Mouse (Mus musculus): ENCODE data around the gene Ap3s2.

The Ap3s2 gene

GRCm38 (mm10) chr7:79920344-79920983, at the start of gene Ap3s2:
Ap3s2 (minus strand) TSS chr7:79920649.
- DNase-seq (ENCODE audit: low spot score in 2 of 2) = peak; percentile 86 to 88

GRCm38 (mm10) chr7:79968326-79968725, 47.9 kb upstream of the Ap3s2 start:
- no peak for DNase-seq (ENCODE audit: low spot score in 2 of 2)

GRCm38 (mm10) chr7:79961600-79961999, 41.2 kb upstream of the Ap3s2 start:
- DNase-seq (ENCODE audit: low spot score in 2 of 2) = no peak

- DNase-seq (ENCODE audit: low spot score in 2 of 2) = no peak
Measured at GRCm38 (mm10) chr7:79956131-79956530, 35.7 kb upstream of the Ap3s2 start.

GRCm38 (mm10) chr7:79954890-79955289, 34.4 kb upstream of the Ap3s2 start:
- no peak for DNase-seq (ENCODE audit: low spot score in 2 of 2)

GRCm38 (mm10) chr7:79951038-79951437, 30.6 kb upstream of the Ap3s2 start:
- no peak for DNase-seq (ENCODE audit: low spot score in 2 of 2)

GRCm38 (mm10) chr7:79950236-79950635, 29.8 kb upstream of the Ap3s2 start:
- no peak for DNase-seq (ENCODE audit: low spot score in 2 of 2)

GRCm38 (mm10) chr7:79935511-79936205, 15.2 kb upstream of the Ap3s2 start:
- DNase-seq (ENCODE audit: low spot score in 2 of 2) = peak; percentile 45 to 58

- peak; percentile 59 to 80 for DNase-seq (ENCODE audit: low spot score in 2 of 2)
Measured at GRCm38 (mm10) chr7:79934862-79935510, 14.5 kb upstream of the Ap3s2 start, which contains the start of gene Arpin. Arpin (minus strand) TSS chr7:79935359.

- DNase-seq (ENCODE audit: low spot score in 2 of 2) = no peak
Measured at GRCm38 (mm10) chr7:79934461-79934860, 14.0 kb upstream of the Ap3s2 start.

- DNase-seq (ENCODE audit: low spot score in 2 of 2) = no peak
Measured at GRCm38 (mm10) chr7:79928516-79929052, 8.1 kb upstream of the Ap3s2 start.

- no peak for DNase-seq (ENCODE audit: low spot score in 2 of 2)
Measured at GRCm38 (mm10) chr7:79914556-79914955, 5.9 kb downstream of the Ap3s2 start.

GRCm38 (mm10) chr7:79907356-79907755, 13.1 kb downstream of the Ap3s2 start:
- DNase-seq (ENCODE audit: low spot score in 2 of 2) = peak in 1 of 2 experiments; percentile 32

- DNase-seq (ENCODE audit: low spot score in 2 of 2) = no peak
Measured at GRCm38 (mm10) chr7:79906914-79907313, 13.5 kb downstream of the Ap3s2 start.

GRCm38 (mm10) chr7:79905193-79905592, 15.3 kb downstream of the Ap3s2 start:
- DNase-seq (ENCODE audit: low spot score in 2 of 2) = no peak

GRCm38 (mm10) chr7:79903160-79903792, 17.2 kb downstream of the Ap3s2 start:
- no peak for DNase-seq (ENCODE audit: low spot score in 2 of 2)

- no peak for DNase-seq (ENCODE audit: low spot score in 2 of 2)
Measured at GRCm38 (mm10) chr7:79900753-79901152, 19.7 kb downstream of the Ap3s2 start.

GRCm38 (mm10) chr7:79895225-79895624, 25.2 kb downstream of the Ap3s2 start:
- no peak for DNase-seq (ENCODE audit: low spot score in 2 of 2)

- no peak for DNase-seq (ENCODE audit: low spot score in 2 of 2)
Measured at GRCm38 (mm10) chr7:79894790-79895189, 25.7 kb downstream of the Ap3s2 start.

- no peak for DNase-seq (ENCODE audit: low spot score in 2 of 2)
Measured at GRCm38 (mm10) chr7:79892576-79893428, 27.6 kb downstream of the Ap3s2 start.
